Mouse (Mus musculus): ENCODE measurements at regions not wholly inside any gene's neighbourhood (a gene's known extent, or its start where the extent isn't known, plus 50 kb on each side); places are given as distances from the start of the nearest gene placed in this dataset.

DNA sequence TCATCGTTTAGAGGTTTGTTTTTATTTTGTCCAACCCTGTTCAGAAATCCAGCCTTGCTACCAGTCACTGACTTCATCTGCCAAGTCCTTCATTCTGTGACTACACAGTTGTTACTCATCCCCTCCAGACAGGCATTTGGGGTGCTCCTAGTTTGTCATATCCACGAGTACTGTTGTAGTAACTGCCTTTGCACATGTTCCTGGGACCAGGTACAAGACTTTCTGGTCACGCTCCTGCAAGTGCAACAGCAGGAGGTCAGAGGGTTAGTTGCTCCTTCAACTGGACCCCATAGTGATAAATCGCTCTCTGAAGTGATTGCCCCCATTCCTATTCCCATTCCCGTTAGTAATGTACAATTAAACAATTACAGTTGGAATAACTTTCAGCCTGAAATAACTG, 269.9 kb downstream of the Rps15a start:
- ATAC-seq (ENCODE audit: insufficient read depth): no peak
- no peaks in the 10 kb centered on the region for H3K27me3 ChIP-seq (ENCODE audit: insufficient read depth, low read length)
- 76% methylated on average over 5 of the region's 5 CpGs for WGBS

DNA sequence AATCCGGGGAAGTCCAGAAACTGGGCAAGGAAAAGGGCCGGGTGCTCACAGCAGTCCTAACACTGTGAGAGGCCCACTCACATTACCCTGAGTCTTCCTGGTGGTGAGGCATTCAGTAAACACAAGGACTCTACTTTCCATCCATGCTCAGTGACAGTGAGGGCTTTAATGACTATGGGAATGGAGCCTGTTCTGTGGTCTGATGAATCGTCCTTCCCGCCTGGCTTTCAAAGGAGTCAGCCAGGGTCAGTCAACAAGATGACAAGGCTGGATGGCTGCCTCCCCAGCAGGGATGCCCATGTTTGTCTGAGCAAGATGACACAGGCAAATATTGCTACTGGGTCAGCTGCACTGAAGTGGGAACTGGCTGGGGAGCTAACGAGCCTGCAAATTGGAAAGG, 273.2 kb downstream of the Rps15a start:
- H3K9ac ChIP-seq: no peak overlapping the region
- no peak overlapping the region for H3K4me3 ChIP-seq (ENCODE audit: low read depth, low read length)
- ATAC-seq (ENCODE audit: insufficient read depth): no peak
- H3K4me1 ChIP-seq (ENCODE audit: insufficient read depth): no peaks in the 10 kb centered on the region
- no peaks in the 10 kb centered on the region for H3K9me3 ChIP-seq (ENCODE audit: low read depth, low read length)
- H3K4me2 ChIP-seq: no peak overlapping the region
- no peak for DNase-seq
- no peak overlapping the region for H3K27ac ChIP-seq (ENCODE audit: low read depth)
- H3K27me3 ChIP-seq (ENCODE audit: insufficient read depth, low read length): no peaks in the 10 kb centered on the region
- WGBS: 33% methylated on average over 5 of the region's 5 CpGs
- no peak for TF ChIP-seq CTCF (IDR thresholded peaks at IDR 0.05; ENCODE audit: low read depth)
- H3K36me3 ChIP-seq (ENCODE audit: insufficient read depth): no peaks in the 10 kb centered on the region

More for the DNA sequence above, 269.9 kb downstream of the Rps15a start:
- Histone ChIP-seq H3K4me3 (ENCODE audit: low read depth, low read length) (no peak overlapping the region), H3K36me3 (ENCODE audit: insufficient read depth) (no peaks in the 10 kb centered on the region), H3K9me3 (ENCODE audit: low read depth, low read length) (no peaks in the 10 kb centered on the region), H3K4me2 (no peak overlapping the region), H3K27ac (ENCODE audit: low read depth) (no peak overlapping the region), H3K9ac (no peak overlapping the region), H3K4me1 (ENCODE audit: insufficient read depth) (no peaks in the 10 kb centered on the region)
- no peak for TF ChIP-seq CTCF (IDR thresholded peaks at IDR 0.05; ENCODE audit: low read depth)
- DNase-seq: no peak

DNA sequence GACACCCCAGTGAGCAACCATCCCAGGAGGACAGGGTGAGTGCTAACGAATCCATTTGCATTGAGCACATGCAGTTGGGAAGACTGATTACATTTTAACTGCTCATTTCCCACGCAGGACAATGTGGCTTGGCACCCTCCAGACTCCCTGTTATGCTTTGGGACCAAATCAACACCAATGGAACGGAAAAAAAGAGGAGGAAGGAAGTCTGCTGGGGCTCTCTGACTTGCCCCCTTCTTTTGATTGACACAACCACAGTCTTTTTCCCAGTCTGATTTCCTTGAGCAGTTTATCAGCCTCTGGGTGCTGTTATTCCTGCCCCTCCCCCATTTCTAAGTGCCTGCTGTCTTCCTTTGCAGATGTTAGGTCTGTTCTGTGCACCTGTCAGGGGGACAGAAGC, 321.0 kb downstream of the Rps15a start:
- Histone ChIP-seq H3K9ac (no peak overlapping the region), H3K9me3 (ENCODE audit: low read depth, low read length) (no peaks in the 10 kb centered on the region), H3K4me3 (ENCODE audit: low read depth, low read length) (no peak overlapping the region), H3K27me3 (ENCODE audit: insufficient read depth, low read length) (no peaks in the 10 kb centered on the region), H3K4me2 (no peak overlapping the region), H3K27ac (ENCODE audit: low read depth) (no peak overlapping the region), H3K36me3 (ENCODE audit: insufficient read depth) (no peaks in the 10 kb centered on the region), H3K4me1 (ENCODE audit: insufficient read depth) (no peaks in the 10 kb centered on the region)
- no peak for TF ChIP-seq CTCF (IDR thresholded peaks at IDR 0.05; ENCODE audit: low read depth)
- WGBS: 38% methylated on average over 3 of the region's 3 CpGs
- no peak for DNase-seq
- no peak for ATAC-seq (ENCODE audit: insufficient read depth)

DNA sequence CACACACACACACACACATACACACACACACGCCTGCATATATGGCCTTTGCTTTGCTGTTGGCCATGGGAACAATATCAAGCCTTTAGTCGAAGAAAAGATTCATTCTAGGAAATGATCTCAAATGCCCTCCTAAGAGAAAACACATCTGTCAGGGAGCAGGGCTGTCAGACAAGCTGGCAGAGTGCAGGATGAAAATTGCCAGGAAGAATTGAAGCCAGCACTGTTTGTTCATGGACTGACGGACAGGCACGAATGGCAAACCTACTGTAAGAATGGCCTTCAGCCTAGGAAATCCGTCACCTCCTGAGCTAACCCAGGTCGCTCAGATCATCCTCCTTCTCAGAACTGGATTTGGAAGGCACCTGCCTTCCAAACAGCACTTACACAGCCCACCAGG, 322.0 kb downstream of the Rps15a start:
- no peak overlapping the region for H3K9ac ChIP-seq
- TF ChIP-seq CTCF (IDR thresholded peaks at IDR 0.05; ENCODE audit: low read depth): no peak
- no peaks in the 10 kb centered on the region for H3K9me3 ChIP-seq (ENCODE audit: low read depth, low read length)
- no peak overlapping the region for H3K4me2 ChIP-seq
- no peaks in the 10 kb centered on the region for H3K27me3 ChIP-seq (ENCODE audit: insufficient read depth, low read length)
- WGBS: 76% methylated on average over 6 of the region's 6 CpGs
- no peak for DNase-seq
- no peak overlapping the region for H3K4me3 ChIP-seq (ENCODE audit: low read depth, low read length)
- H3K36me3 ChIP-seq (ENCODE audit: insufficient read depth): no peaks in the 10 kb centered on the region
- no peak for ATAC-seq (ENCODE audit: insufficient read depth)
- no peaks in the 10 kb centered on the region for H3K4me1 ChIP-seq (ENCODE audit: insufficient read depth)
- H3K27ac ChIP-seq (ENCODE audit: low read depth): no peak overlapping the region

DNA sequence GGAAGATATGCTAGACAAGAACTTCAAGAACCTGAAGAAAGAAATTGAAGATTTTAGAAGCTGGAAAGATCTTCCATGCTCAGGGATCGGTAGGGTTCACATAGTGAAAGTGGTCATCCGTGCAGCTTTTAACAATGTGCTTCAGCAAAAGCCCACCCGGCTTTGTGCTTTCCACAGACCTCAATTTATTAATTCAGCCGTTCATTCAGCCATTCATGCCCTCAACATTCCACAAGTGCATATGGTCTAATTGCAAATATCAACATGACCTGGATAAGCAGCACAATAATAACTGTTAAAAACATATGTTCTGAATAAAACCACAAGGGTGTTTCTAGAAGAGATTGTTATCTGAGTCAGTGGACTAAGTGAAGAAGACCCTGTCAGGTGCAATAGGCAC, 323.5 kb downstream of the Rps15a start:
- ATAC-seq (ENCODE audit: insufficient read depth): no peak
- Histone ChIP-seq H3K4me2 (no peak overlapping the region), H3K27ac (ENCODE audit: low read depth) (no peak overlapping the region), H3K9me3 (ENCODE audit: low read depth, low read length) (no peaks in the 10 kb centered on the region), H3K36me3 (ENCODE audit: insufficient read depth) (no peaks in the 10 kb centered on the region), H3K4me3 (ENCODE audit: low read depth, low read length) (no peak overlapping the region), H3K4me1 (ENCODE audit: insufficient read depth) (no peaks in the 10 kb centered on the region), H3K9ac (no peak overlapping the region), H3K27me3 (ENCODE audit: insufficient read depth, low read length) (no peaks in the 10 kb centered on the region)
- no peak for DNase-seq
- 88% methylated on average over 4 of the region's 4 CpGs for WGBS
- TF ChIP-seq CTCF (IDR thresholded peaks at IDR 0.05; ENCODE audit: low read depth): no peak

DNA sequence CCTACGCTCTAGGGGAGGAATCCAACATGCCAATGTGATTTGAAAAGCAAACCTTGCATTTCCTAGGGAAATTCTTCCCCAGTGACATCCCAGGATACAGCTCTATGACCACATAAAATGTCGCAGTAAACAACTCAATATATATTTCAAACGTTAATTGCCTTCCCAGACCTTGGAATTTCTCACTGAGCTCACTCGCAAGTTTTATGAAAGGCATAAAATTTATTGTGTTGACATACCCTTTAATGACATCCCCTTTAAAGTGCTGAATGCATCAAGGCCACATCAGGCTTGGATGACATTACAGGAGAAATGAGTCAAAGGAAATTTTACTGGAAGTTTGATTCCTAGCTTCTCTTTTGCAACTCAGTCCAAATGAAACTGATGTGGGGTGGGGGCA, 337.0 kb downstream of the Rps15a start:
- Histone ChIP-seq H3K4me1 (ENCODE audit: insufficient read depth) (no peaks in the 10 kb centered on the region), H3K4me2 (no peak overlapping the region), H3K9me3 (ENCODE audit: low read depth, low read length) (no peaks in the 10 kb centered on the region), H3K36me3 (ENCODE audit: insufficient read depth) (no peaks in the 10 kb centered on the region), H3K27ac (ENCODE audit: low read depth) (no peak overlapping the region), H3K4me3 (ENCODE audit: low read depth, low read length) (no peak overlapping the region), H3K27me3 (ENCODE audit: insufficient read depth, low read length) (no peaks in the 10 kb centered on the region), H3K9ac (no peak overlapping the region)
- TF ChIP-seq CTCF (IDR thresholded peaks at IDR 0.05; ENCODE audit: low read depth): no peak
- ATAC-seq (ENCODE audit: insufficient read depth) (no peak), DNase-seq (no peak)
- WGBS: 66% methylated on average over 4 of the region's 4 CpGs

DNA sequence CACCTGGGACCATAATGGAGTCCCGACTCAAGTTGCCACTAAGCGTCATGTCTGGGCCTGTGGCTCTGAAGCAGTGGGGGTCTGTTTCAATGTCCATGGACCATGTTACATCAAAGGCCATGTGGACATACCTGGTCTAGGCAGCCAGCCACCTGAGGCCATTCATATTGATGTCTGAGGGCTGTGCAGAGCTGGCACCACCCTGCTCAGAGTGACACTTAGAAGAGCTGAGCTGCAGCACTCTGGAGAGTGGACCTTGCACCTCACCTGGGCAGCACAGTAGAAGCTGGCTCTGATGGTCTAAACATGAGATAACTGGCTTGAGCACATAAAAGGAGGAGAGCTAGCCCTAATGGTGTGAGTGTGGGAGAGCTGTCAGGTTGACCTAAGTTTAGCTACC, 338.1 kb downstream of the Rps15a start:
- no peak overlapping the region for H3K27ac ChIP-seq (ENCODE audit: low read depth)
- no peaks in the 10 kb centered on the region; the same call in 1 of the 2 replicates for H3K9me3 ChIP-seq (ENCODE audit: low read depth, low read length)
- TF ChIP-seq CTCF (IDR thresholded peaks at IDR 0.05; ENCODE audit: low read depth): no peak
- WGBS: 90% methylated on average over 2 of the region's 2 CpGs
- no peak for DNase-seq
- no peaks in the 10 kb centered on the region for H3K36me3 ChIP-seq (ENCODE audit: insufficient read depth)
- no peak overlapping the region for H3K4me2 ChIP-seq
- H3K4me1 ChIP-seq (ENCODE audit: insufficient read depth): no peaks in the 10 kb centered on the region
- ATAC-seq (ENCODE audit: insufficient read depth): no peak
- H3K27me3 ChIP-seq (ENCODE audit: insufficient read depth, low read length): no peaks in the 10 kb centered on the region
- no peak overlapping the region for H3K4me3 ChIP-seq (ENCODE audit: low read depth, low read length)
- H3K9ac ChIP-seq: no peak overlapping the region

DNA sequence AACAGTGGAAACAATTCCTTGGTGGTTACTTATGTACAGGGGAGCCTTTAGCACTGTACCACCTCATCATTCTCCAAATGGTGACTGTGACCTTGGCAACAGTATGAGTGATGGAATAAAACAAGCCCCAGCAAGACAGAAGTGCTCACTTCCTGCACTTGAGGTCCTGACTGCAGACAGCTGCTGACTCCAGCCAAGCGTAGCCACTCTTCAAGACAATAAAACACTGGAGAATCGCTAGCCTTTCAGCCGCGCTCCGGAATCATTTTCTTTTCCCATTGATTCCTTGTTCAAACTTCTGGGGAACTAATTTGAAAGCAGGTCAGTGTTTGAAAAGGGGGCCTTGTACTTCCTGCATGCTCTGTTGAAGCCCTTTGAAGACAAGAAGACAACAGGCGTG, 344.2 kb downstream of the Rps15a start:
- ATAC-seq (ENCODE audit: insufficient read depth) (no peak), DNase-seq (no peak)
- H3K36me3 ChIP-seq (ENCODE audit: insufficient read depth): no peaks in the 10 kb centered on the region
- no peaks in the 10 kb centered on the region for H3K4me1 ChIP-seq (ENCODE audit: insufficient read depth)
- H3K4me3 ChIP-seq (ENCODE audit: low read depth, low read length): no peak overlapping the region
- no peak for TF ChIP-seq CTCF (IDR thresholded peaks at IDR 0.05; ENCODE audit: low read depth)
- WGBS: 71% methylated on average over 6 of the region's 6 CpGs
- H3K4me2 ChIP-seq: no peak overlapping the region
- no peaks in the 10 kb centered on the region for H3K27me3 ChIP-seq (ENCODE audit: insufficient read depth, low read length)
- H3K27ac ChIP-seq (ENCODE audit: low read depth): no peak overlapping the region
- H3K9ac ChIP-seq: no peak overlapping the region
- no peaks in the 10 kb centered on the region; the same call in 1 of the 2 replicates for H3K9me3 ChIP-seq (ENCODE audit: low read depth, low read length)

Measured in lung, embryonic 14.5 days (tissue).